Mouse (Mus musculus) CH12.LX (cell line): ENCODE data around the gene 2610507B11Rik.

Experiments used
- EP300 ChIP-seq: IDR thresholded peaks from 2 replicates; pipeline ENCODE4 v1.6.1; 2011; ENCODE audit warnings: low read length, improper control_type of control experiment
- ETS1 ChIP-seq: conservative IDR thresholded peaks from 2 replicates; pipeline ENCODE4 v1.6.1; 2012; ENCODE audit warnings: low read depth, mild to moderate bottlenecking, inconsistent platforms, low read length, improper control_type of control experiment, moderate library complexity
- JUND ChIP-seq: conservative IDR thresholded peaks from 2 replicates; pipeline ENCODE4 v1.6.1; 2011; ENCODE audit warnings: low read depth, low read length, improper control_type of control experiment
- USF2 ChIP-seq: conservative IDR thresholded peaks from 2 replicates; pipeline ENCODE4 v1.6.1; 2011; ENCODE audit warnings: low read depth, low read length, improper control_type of control experiment
- ZKSCAN1 ChIP-seq: IDR thresholded peaks from 2 replicates; pipeline ENCODE4 v1.6.1; 2012; ENCODE audit warnings: low read depth, inconsistent platforms, low read length, improper control_type of control experiment, borderline replicate concordance

GRCm38 (mm10) chr11:78247727-78248140 is 13.8 kb upstream of the 2610507B11Rik start:
- TF ChIP-seq ZKSCAN1 = no peak
- TF ChIP-seq JUND = no peak
- TF ChIP-seq EP300 = peak; percentile 56; the same call in 1 of the 2 replicates
- no peak for TF ChIP-seq USF2
- no peak; the same call in 1 of the 2 replicates for TF ChIP-seq ETS1
